Mouse (Mus musculus) liver, embryonic 14.5 days (tissue): ENCODE data around the gene Dhx34. TPM values are rescaled to one million over a fixed set of nuclear protein-coding genes. Genes with fewer than 3 reads are reported as not detected.

ENCODE experiments used
- ATAC-seq: fragments of 200-750 bp; cut with Nextera tagmentation; 2 replicates; pipeline ENCODE4 v1.8.0; 2017; ENCODE audit warnings: moderate number of reproducible peaks, mild to moderate bottlenecking, moderate library complexity; ENCODE audit not compliant: insufficient read depth
- DNase-seq, 3 experiments: peaks; one replicate each; pipeline ENCODE4 v3.0.0-alpha.2; 2012 to 2013; ENCODE audit warnings: low read depth in 3 of 3, low spot score in 3 of 3
- H3K27ac ChIP-seq: fragments of 300-500 bp; sonication (generic); 2 replicates; pipeline ENCODE4 v1.5.1; 2014; ENCODE audit warnings: moderate library complexity, mild to moderate bottlenecking, control low read depth, inconsistent platforms
- H3K27me3 ChIP-seq: fragments of 300-500 bp; sonication (generic); 2 replicates; pipeline ENCODE4 v1.6.1; 2014; ENCODE audit warnings: mild to moderate bottlenecking, low read length, moderate library complexity; ENCODE audit not compliant: control insufficient read depth, insufficient read depth
- H3K36me3 ChIP-seq: fragments of 300-500 bp; sonication (generic); replicated peaks from 2 replicates; pipeline ENCODE4 v1.6.1; 2014; ENCODE audit warnings: low read depth; ENCODE audit not compliant: control insufficient read depth, insufficient read depth
- H3K4me1 ChIP-seq, 2 experiments: fragments of 200-500 bp in 1 of 2; fragments of 300-500 bp in 1 of 2; sonication (generic) in 1 of 2; replicated peaks; 2 replicates each; pipeline ENCODE4 v1.6.1; 2012 to 2014; ENCODE audit warnings: antibody characterized with exemption in 1 of 2, inconsistent platforms in 1 of 2, low read length in 1 of 2; ENCODE audit not compliant: control insufficient read depth in 2 of 2, insufficient read depth in 2 of 2
- H3K4me2 ChIP-seq: fragments of 300-500 bp; sonication (generic); 2 replicates; pipeline ENCODE4 v1.6.1; 2014; ENCODE audit warnings: low read depth, mild to moderate bottlenecking, control low read depth, moderate library complexity
- H3K4me3 ChIP-seq, 2 experiments: fragments of 200-500 bp in 1 of 2; fragments of 300-500 bp in 1 of 2; sonication (generic) in 1 of 2; 2 replicates each; pipeline ENCODE4 v1.5.1; 2012 to 2014; ENCODE audit warnings: low read depth in 2 of 2, low read length in 2 of 2, mild to moderate bottlenecking in 2 of 2, control low read depth in 1 of 2, inconsistent platforms in 1 of 2, moderate library complexity in 1 of 2; ENCODE audit not compliant: insufficient read depth in 1 of 2
- H3K9ac ChIP-seq: fragments of 300-500 bp; sonication (generic); replicated peaks from 2 replicates; pipeline ENCODE4 v1.6.1; 2014; ENCODE audit warnings: mild to moderate bottlenecking, control low read depth, moderate library complexity
- H3K9me3 ChIP-seq: fragments of 300-500 bp; sonication (generic); 2 replicates; pipeline ENCODE4 v1.6.1; 2016; ENCODE audit warnings: low read length, mixed read lengths; ENCODE audit not compliant: control insufficient read depth
- CTCF ChIP-seq: IDR thresholded peaks from 2 replicates; pipeline ENCODE4 v1.5.1; 2016; ENCODE audit warnings: antibody characterized with exemption, low read depth, control low read depth
- EP300 ChIP-seq: IDR thresholded peaks from 2 replicates; pipeline ENCODE4 v1.6.1; 2016; ENCODE audit warnings: antibody characterized with exemption, low read depth
- WGBS: fragments of 180-500 bp; shearing (Covaris S2); extraction: QIAGEN DNeasy Blood & Tissue Kit; methylation state at CpG from one replicate; pipeline ENCODE4 v1.1.7; 2014; ENCODE audit not compliant: insufficient replicate concordance; 5-methylcytosine and 5-hydroxymethylcytosine counted together
- polyA plus RNA-seq, 2 experiments: library from polyadenylated mRNA; depleted of rRNA in 1 of 2; stranded (reverse) in 1 of 2; unstranded in 1 of 2; fragments of >200 nt; fragmentation: Nextera tagmentation in 1 of 2; extraction: Ambion mirVana in 1 of 2; gene quantifications; 2 replicates each; pipeline versions ENCODE4 v1.2.1 to v1.2.3; 2012 to 2014

Dhx34 gene
- polyA plus RNA-seq, 2 experiments = 3.6 to 5.0 TPM

GRCm38 (mm10) chr7:16187494-16187893, 34.3 kb downstream of the Dhx34 start:
- H3K4me1 ChIP-seq = 0 out of 4 replicates have a peak, but pooled peaks cover 0 to 2% of the 10 kb centered on the region in 2 experiments
- no peak overlapping the region for H3K4me2 ChIP-seq
- WGBS = 28% methylated on average over 8 of the region's 8 CpGs
- ATAC-seq (peak; percentile 60; the same call in 1 of the 2 replicates), DNase-seq (no peak)
- H3K9ac ChIP-seq = no peak overlapping the region
- no peak overlapping the region for H3K27ac ChIP-seq
- H3K9me3 ChIP-seq = no peaks in the 10 kb centered on the region
- no peaks in the 10 kb centered on the region for H3K27me3 ChIP-seq
- H3K36me3 ChIP-seq = no peaks in the 10 kb centered on the region
- H3K4me3 ChIP-seq = no peak overlapping the region
- TF ChIP-seq EP300 (0 out of 2 replicates have a peak, but pooled peaks have one; percentile 19), CTCF (no peak)

GRCm38 (mm10) chr7:16183663-16184062, 38.2 kb downstream of the Dhx34 start:
- Histone ChIP-seq H3K9ac (no peak overlapping the region), H3K4me3 (no peak overlapping the region), H3K36me3 (no peaks in the 10 kb centered on the region), H3K27ac (no peak overlapping the region), H3K4me1 (0 out of 4 replicates have a peak, but pooled peaks cover 0 to 2% of the 10 kb centered on the region in 2 experiments), H3K4me2 (no peak overlapping the region), H3K9me3 (no peaks in the 10 kb centered on the region), H3K27me3 (no peaks in the 10 kb centered on the region)
- DNase-seq (peak; percentile 23 to 31 (median 28)), ATAC-seq (no peak)
- TF ChIP-seq CTCF = no peak
- no peak for TF ChIP-seq EP300
- WGBS = 13% methylated on average over 8 of the region's 8 CpGs

- H3K4me3 ChIP-seq = no peak overlapping the region
- H3K27ac ChIP-seq = no peak overlapping the region
- ATAC-seq (no peak), DNase-seq (no peak)
- WGBS = 57% methylated on average over 4 of the region's 4 CpGs
- peaks cover 18% of the 10 kb centered on the region for H3K27me3 ChIP-seq
- no peaks in the 10 kb centered on the region for H3K9me3 ChIP-seq
- H3K4me1 ChIP-seq = no peaks in the 10 kb centered on the region
- TF ChIP-seq EP300 (no peak), CTCF (no peak)
- no peak overlapping the region for H3K9ac ChIP-seq
- no peaks in the 10 kb centered on the region for H3K36me3 ChIP-seq
- no peak overlapping the region for H3K4me2 ChIP-seq
Measured at GRCm38 (mm10) chr7:16178114-16178513, 43.7 kb downstream of the Dhx34 start.

GRCm38 (mm10) chr7:16175542-16175931, 46.3 kb downstream of the Dhx34 start:
- peak overlapping the region; percentile 52 for H3K4me2 ChIP-seq
- H3K9ac ChIP-seq = no peak overlapping the region
- ATAC-seq = no peak
- DNase-seq = no peak
- H3K27ac ChIP-seq = no peak overlapping the region
- H3K9me3 ChIP-seq = no peaks in the 10 kb centered on the region
- TF ChIP-seq EP300 = no peak
- no peak for TF ChIP-seq CTCF
- H3K27me3 ChIP-seq = peaks cover 18% of the 10 kb centered on the region
- WGBS = 1% methylated on average over 8 of the region's 10 CpGs
- H3K36me3 ChIP-seq = no peaks in the 10 kb centered on the region
- peak overlapping the region; percentile 36 to 39; a peak in 3 of 4 replicates for H3K4me3 ChIP-seq
- no peaks in the 10 kb centered on the region for H3K4me1 ChIP-seq

GRCm38 (mm10) chr7:16174597-16175541, 47.0 kb downstream of the Dhx34 start, which contains the start of gene Meis3:
Gene Meis3 (plus strand): TSS chr7:16175090.
- no peak within 1 kb of the TSS for H3K27ac ChIP-seq
- no peak for DNase-seq

More at GRCm38 (mm10) chr7:16174597-16175541, 47.0 kb downstream of the Dhx34 start, which contains the start of gene Meis3:
- H3K4me3 ChIP-seq = peak within 1 kb of the TSS; percentile 36 to 39
- peak within 1 kb of the TSS; percentile 52 for H3K4me2 ChIP-seq
- peaks cover 18% of the 10 kb centered on the region for H3K27me3 ChIP-seq
- H3K36me3 ChIP-seq = no peaks in the 10 kb centered on the region
- ATAC-seq = no peak
- H3K4me1 ChIP-seq = no peaks in the 10 kb centered on the region
- H3K9me3 ChIP-seq = no peaks in the 10 kb centered on the region
- 2% methylated on average over 40 of the region's 42 CpGs for WGBS
- no peak within 1 kb of the TSS for H3K9ac ChIP-seq
- TF ChIP-seq CTCF = peak; percentile 36; the same call in 1 of the 2 replicates
- TF ChIP-seq EP300 = no peak
